In the genomic region with DNA sequence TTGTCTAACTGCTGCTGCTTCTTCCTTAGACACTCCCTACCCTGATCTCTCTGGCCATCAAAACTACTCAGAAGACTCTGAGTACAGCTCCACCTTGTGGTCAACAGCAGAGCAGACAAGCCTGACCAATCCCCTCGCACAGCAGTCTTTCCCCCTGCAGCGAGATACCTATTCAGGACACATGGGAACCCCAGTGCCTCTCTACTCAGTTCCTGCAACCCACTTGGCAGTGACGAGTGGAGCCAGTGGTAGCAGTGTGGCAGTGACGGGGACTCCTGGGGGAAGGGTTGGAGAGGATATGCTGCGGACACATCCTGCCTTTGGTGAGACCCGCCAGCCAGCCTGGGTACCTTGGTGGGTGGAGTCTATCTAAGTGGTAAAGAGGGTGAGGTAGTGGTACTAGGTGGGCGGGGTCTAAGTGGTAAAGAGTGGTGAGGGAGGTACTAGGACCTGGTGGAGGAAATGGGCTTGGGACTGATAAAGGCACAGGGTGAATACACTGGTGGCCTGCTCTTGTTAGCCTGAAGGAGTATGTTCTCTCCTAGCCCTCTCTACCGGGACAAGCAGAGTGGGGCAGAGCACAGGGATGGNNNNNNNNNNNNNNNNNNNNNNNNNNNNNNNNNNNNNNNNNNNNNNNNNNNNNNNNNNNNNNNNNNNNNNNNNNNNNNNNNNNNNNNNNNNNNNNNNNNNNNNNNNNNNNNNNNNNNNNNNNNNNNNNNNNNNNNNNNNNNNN, we compare ENCODE assay signal across 8 mouse cellular contexts. TPM values are rescaled to one million over a fixed set of nuclear protein-coding genes. Genes with fewer than 3 reads are reported as not detected.
DNase-seq lines count a peak whose midpoint lies in the region; ATAC-seq and TF ChIP-seq lines count a peak whose summit lies in the region.

No protein-coding gene starts in this region.

- H3ac ChIP-seq in C2C12 (ENCODE audit: control insufficient read depth, insufficient read length, low read depth), result no peak overlapping the region

- no peak overlapping the region for H3K4me2 ChIP-seq in limb, embryonic 15.5 days

- no peaks in the 10 kb centered on the region for H3K79me2 ChIP-seq in C2C12 (ENCODE audit: control insufficient read depth, insufficient read depth)

- H3K36me3 ChIP-seq in C2C12 (ENCODE audit: control insufficient read depth, insufficient read depth), result no peaks in the 10 kb centered on the region
- 0 out of 2 replicates have a peak, but pooled peaks cover 5% of the 10 kb centered on the region for H3K36me3 ChIP-seq in limb, embryonic 15.5 days

- TF ChIP-seq CTCF in C2C12 (IDR thresholded peaks at IDR 0.05; ENCODE audit: control insufficient read depth, insufficient read depth, insufficient read length), result peak; percentile 4

- no peak overlapping the region for H3K4me3 ChIP-seq in C2C12 (ENCODE audit: insufficient read depth, poor library complexity, severe bottlenecking)
- no peak overlapping the region for H3K4me3 ChIP-seq in limb, embryonic 15.5 days

- no peak overlapping the region for H3K27ac ChIP-seq in limb, embryonic 15.5 days

- no peaks in the 10 kb centered on the region for H3K79me3 ChIP-seq in C2C12 (ENCODE audit: low read depth)

- no peaks in the 10 kb centered on the region for H3K9me3 ChIP-seq in limb, embryonic 15.5 days

- no peaks in the 10 kb centered on the region for H3K27me3 ChIP-seq in C2C12 (ENCODE audit: control insufficient read depth, insufficient read depth, insufficient read length)
- H3K27me3 ChIP-seq in limb, embryonic 15.5 days, result peaks cover 4% of the 10 kb centered on the region; the same call in 1 of the 2 replicates

- H3K9ac ChIP-seq in limb, embryonic 15.5 days, result no peak overlapping the region

- WGBS in limb, embryonic 15.5 days, result 19% methylated on average over 8 of the region's 8 CpGs

- H3K4me1 ChIP-seq in limb, embryonic 15.5 days, result no peaks in the 10 kb centered on the region

- peak; percentile 93 for DNase-seq in ES-CJ7 (ENCODE audit: low read depth, low spot score)
- DNase-seq in cerebellum, postnatal 36 days, result peak; percentile 34 to 41
- DNase-seq in naive thymus-derived CD4-positive, alpha-beta T cell, adult 2 months (ENCODE audit: low read depth), result peak; percentile 38
- no peak for DNase-seq in layer of hippocampus, adult 9-10 months (ENCODE audit: low spot score)
- no peak for DNase-seq in right cerebral cortex, postnatal 10 days (ENCODE audit: low spot score in 2 of 2)

- ATAC-seq in hematopoietic stem cell, adult 5-6 weeks (replicated peaks in 1 of 2; ENCODE audit: insufficient read depth in 1 of 2, low FRiP score in 2 of 2, low TSS enrichment in 1 of 2, low read depth in 1 of 2, poor library complexity in 2 of 2, severe bottlenecking in 2 of 2), result peak; percentile 84 to 86
- ATAC-seq in limb, embryonic 15.5 days (ENCODE audit: insufficient number of reproducible peaks, low FRiP score, low TSS enrichment, low read depth), result peak; percentile 52; the same call in 1 of the 2 replicates

TF ChIP-seq in C2C12, 6 proteins besides CTCF, POLR2A, EP300 and RAD21:
- no peak for TF ChIP-seq FOSL1 (IDR thresholded peaks at IDR 0.05; ENCODE audit: insufficient read depth, low read length, poor library complexity, severe bottlenecking)
- no peak for TF ChIP-seq USF1 (IDR thresholded peaks at IDR 0.05; ENCODE audit: low read depth)
- TF ChIP-seq MYOD1 (IDR thresholded peaks at IDR 0.05; ENCODE audit: control insufficient read depth, insufficient read length, low read depth), result no peak
- TF ChIP-seq MAX (IDR thresholded peaks at IDR 0.05), result no peak
- no peak for TF ChIP-seq CEBPB (IDR thresholded peaks at IDR 0.05; ENCODE audit: low read depth)
- no peak for TF ChIP-seq MYOG (IDR thresholded peaks at IDR 0.05; ENCODE audit: control insufficient read depth, extremely low read depth, insufficient read length)

RNA-seq across cellular contexts. Expression of gene Sec16b, which starts 54.3 kb away (rescaled TPM):
- 2.8 TPM for polyA plus RNA-seq in C2C12 (2012; fragmentation: generic; extraction: Trizol)
- total RNA-seq in hematopoietic stem cell, adult 5-6 weeks (2017), result 1.0 and 1.7 TPM in 2 replicates
- polyA plus RNA-seq in limb, embryonic 15.5 days (2015; fragmentation: Nextera tagmentation; extraction: Ambion mirVana), result 6.3 and 6.6 TPM in 2 replicates

Comparison
In these comparisons a context has a peak if more than half of its experiments do, and no peak if none do; other contexts are left out.
1. DNase-seq: peak in ES-CJ7 (single experiment), cerebellum, postnatal 36 days (2 of 2) and naive thymus-derived CD4-positive, alpha-beta T cell, adult 2 months (single experiment); none in layer of hippocampus, adult 9-10 months (single experiment) and right cerebral cortex, postnatal 10 days (0 of 2).